Mouse (Mus musculus) urinary bladder, postnatal 14 days (tissue): ENCODE data around the gene Nrgn.
A peak's percentile ranks its signal among the peaks of the same experiment; 100 is the strongest.

Source experiments
- DNase-seq: peaks from one replicate; pipeline ENCODE4 v3.0.0; 2021; ENCODE audit warnings: low spot score

Gene Nrgn

GRCm38 (mm10) chr9:37527396-37528224, 25.1 kb downstream of the Nrgn start, which contains the start of gene Esam:
Esam (plus strand) TSS chr9:37528078.
- peak; percentile 73 for DNase-seq

GRCm38 (mm10) chr9:37526443-37527395, 26.0 kb downstream of the Nrgn start:
- peak; percentile 18 for DNase-seq

- no peak for DNase-seq
Measured at GRCm38 (mm10) chr9:37525461-37525860, 27.2 kb downstream of the Nrgn start.

GRCm38 (mm10) chr9:37519995-37520394, 32.7 kb downstream of the Nrgn start:
- DNase-seq = no peak

- DNase-seq = no peak
Measured at GRCm38 (mm10) chr9:37518991-37519390, 33.7 kb downstream of the Nrgn start.

GRCm38 (mm10) chr9:37517467-37517866, 35.2 kb downstream of the Nrgn start:
- no peak for DNase-seq

- DNase-seq = no peak
Measured at GRCm38 (mm10) chr9:37514456-37514855, 38.2 kb downstream of the Nrgn start.

- no peak for DNase-seq
Measured at GRCm38 (mm10) chr9:37512097-37512496, 40.6 kb downstream of the Nrgn start.

GRCm38 (mm10) chr9:37506023-37506422, 46.7 kb downstream of the Nrgn start:
- DNase-seq = no peak

GRCm38 (mm10) chr9:37504348-37504747, 48.4 kb downstream of the Nrgn start:
- no peak for DNase-seq

- DNase-seq = no peak
Measured at GRCm38 (mm10) chr9:37501170-37501569, 51.5 kb downstream of the Nrgn start.

GRCm38 (mm10) chr9:37500201-37500600, 52.5 kb downstream of the Nrgn start:
- no peak for DNase-seq

GRCm38 (mm10) chr9:37496325-37496724, 56.4 kb downstream of the Nrgn start:
- no peak for DNase-seq

GRCm38 (mm10) chr9:37495761-37496160, 56.9 kb downstream of the Nrgn start:
- DNase-seq = no peak
